Mouse (Mus musculus) cortical plate, adult 2 months (tissue): ENCODE data around the gene Tshr.
A peak's percentile ranks its signal among the peaks of the same experiment; 100 is the strongest.

ENCODE experiments used
- CTCF ChIP-seq: fragments of 200-500 bp; IDR thresholded peaks from 2 replicates; pipeline ENCODE4 v1.5.1; 2011; ENCODE audit warnings: mild to moderate bottlenecking, control low read depth, low read length; ENCODE audit not compliant: insufficient read depth; ENCODE audit errors: extremely low read depth
- POLR2A ChIP-seq: fragments of 200-500 bp; IDR thresholded peaks from 2 replicates; pipeline ENCODE4 v1.6.1; 2011; ENCODE audit warnings: mild to moderate bottlenecking, low read length, control low read depth; ENCODE audit not compliant: insufficient read depth; ENCODE audit errors: extremely low read depth

DNA sequence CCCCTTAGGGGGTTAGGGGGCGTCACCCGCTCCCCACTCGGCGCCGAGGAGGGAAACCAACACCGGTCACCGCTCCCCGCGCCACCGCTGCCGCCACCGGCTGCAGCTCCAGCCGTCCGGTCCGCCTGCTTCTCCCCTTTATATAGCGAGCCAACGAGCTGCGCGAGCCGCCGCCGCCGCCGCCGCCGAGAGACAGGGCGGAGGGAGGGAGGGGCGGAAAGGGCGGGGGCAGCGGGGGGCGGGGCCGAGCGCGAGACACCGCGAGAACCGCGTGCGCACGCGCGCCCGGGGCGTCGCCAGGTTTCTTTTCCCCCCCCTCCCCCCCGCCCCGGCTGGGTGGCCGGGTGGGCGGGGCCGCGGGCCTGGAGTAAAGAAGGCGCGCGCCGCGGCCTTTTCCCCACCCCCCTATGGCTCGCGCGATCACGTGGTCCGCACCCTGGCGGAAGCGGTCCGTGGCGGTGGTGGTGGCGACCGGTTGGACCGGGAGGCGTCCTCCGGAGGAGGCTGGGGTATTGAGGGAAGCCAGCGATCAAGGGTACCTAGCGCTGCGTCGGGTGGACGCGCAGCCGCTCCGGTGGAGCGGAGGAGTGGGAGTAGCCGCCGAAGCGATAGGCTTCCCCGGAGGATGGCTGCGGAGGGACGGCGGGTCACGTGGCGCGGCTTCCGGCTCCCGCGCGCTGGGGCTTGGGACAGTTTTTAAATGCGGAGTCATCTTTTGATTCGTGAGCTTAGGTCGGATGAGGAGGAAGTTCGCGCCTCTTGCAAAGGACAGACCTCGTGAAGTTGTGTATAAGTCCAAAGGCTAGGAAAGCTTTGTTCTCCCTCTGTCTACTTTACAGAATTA lies 205.7 kb downstream of the Tshr start, which contains the start of gene Gtf2a1:
- TF ChIP-seq POLR2A (peak; percentile 93), CTCF (no peak)
